22 mouse cellular contexts compared by ENCODE assay signal in the genomic region with DNA sequence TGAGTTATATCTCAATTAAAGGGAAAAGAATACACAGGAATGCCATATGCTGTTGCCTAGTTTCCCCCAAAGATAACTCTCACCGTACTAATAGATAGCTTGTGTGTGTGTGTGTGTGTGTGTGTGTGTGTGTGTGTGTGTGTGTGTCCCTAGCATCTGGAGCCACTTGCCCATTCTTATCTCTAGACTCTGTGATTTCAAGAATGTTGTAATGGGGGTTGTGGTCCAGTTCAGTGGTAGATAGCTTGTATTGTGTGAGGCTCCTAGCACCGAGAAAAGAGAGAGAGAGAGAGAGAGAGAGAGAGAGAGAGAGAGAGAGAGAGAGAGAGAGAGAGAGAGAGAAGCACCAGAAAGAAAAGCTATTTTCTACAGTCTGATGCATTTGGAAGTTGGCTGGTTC.
"Had no signal": no experiment of that assay in that cellular context is flagged by ENCODE, and none has a peak within 500 bp of the region (broad histone marks: within the 10 kb centered on the region; RNA-seq: fewer than 3 reads in every experiment).

No protein-coding gene starts in this region.

- DNase-seq: kidney, postnatal 14 days; kidney, postnatal 4 days; left cerebral cortex, postnatal 4 days; lung, adult 18-20 months; lung, postnatal 10 days; lung, postnatal 36 days; retina, postnatal 1 day; right cerebral cortex, postnatal 25 days; spleen, adult 18-20 months; thymus, postnatal 25 days had no signal

- H3K36me3 ChIP-seq: lung, embryonic 15.5 days; stomach, embryonic 15.5 days had no signal

- H3K9ac ChIP-seq: limb, embryonic 12.5 days; limb, embryonic 15.5 days; liver, embryonic 14.5 days; lung, embryonic 15.5 days; midbrain, embryonic 13.5 days; neural tube, embryonic 13.5 days; stomach, embryonic 15.5 days had no signal

- H3K9me3 ChIP-seq: limb, embryonic 12.5 days; limb, embryonic 15.5 days; lung, embryonic 15.5 days; megakaryocyte, embryonic 14.5 days; midbrain, embryonic 10.5 days; midbrain, embryonic 13.5 days; neural tube, embryonic 13.5 days; stomach, embryonic 15.5 days had no signal

- H3K4me2 ChIP-seq: limb, embryonic 12.5 days; limb, embryonic 15.5 days; liver, embryonic 11.5 days; lung, embryonic 15.5 days; midbrain, embryonic 13.5 days; neural tube, embryonic 13.5 days; stomach, embryonic 15.5 days had no signal

- H3K27ac ChIP-seq: limb, embryonic 12.5 days; liver, embryonic 14.5 days; lung, embryonic 15.5 days; midbrain, embryonic 10.5 days; midbrain, embryonic 13.5 days; neural tube, embryonic 13.5 days; stomach, embryonic 15.5 days had no signal

- ATAC-seq: midbrain, embryonic 13.5 days; midbrain, embryonic 16.5 days had no signal

- H3K4me3 ChIP-seq: limb, embryonic 12.5 days; limb, embryonic 15.5 days; lung, embryonic 15.5 days; megakaryocyte, embryonic 14.5 days; midbrain, embryonic 10.5 days; midbrain, embryonic 13.5 days; myocyte; neural tube, embryonic 13.5 days; stomach, embryonic 15.5 days had no signal

- H3K27me3 ChIP-seq: limb, embryonic 12.5 days; limb, embryonic 15.5 days; lung, embryonic 15.5 days; midbrain, embryonic 13.5 days; neural tube, embryonic 13.5 days; stomach, embryonic 15.5 days had no signal
